Mouse (Mus musculus) left cerebral cortex, adult 18-20 months (tissue): ENCODE measurements around the gene Myh14. TPM values are rescaled to one million over a fixed set of nuclear protein-coding genes. Genes with fewer than 3 reads are reported as not detected.
A peak's percentile ranks its signal among the peaks of the same experiment; 100 is the strongest.

Source experiments
- DNase-seq, 2 experiments: peaks; one replicate each; pipeline ENCODE4 v3.0.0; 2021 to 2022; ENCODE audit warnings: low spot score in 2 of 2, mixed read lengths in 1 of 2
- total RNA-seq, 2 experiments: library from RNA; stranded (reverse); gene quantifications; 2 replicates each; pipeline ENCODE4 v1.2.3; 2021

Myh14 gene
- total RNA-seq, 2 experiments from 2014 or later, result 22.4 to 24.4 TPM

GRCm38 (mm10) chr7:44602443-44602842 lies 68.2 kb downstream of the Myh14 start:
- peak; percentile 85 to 91 for DNase-seq

DNA sequence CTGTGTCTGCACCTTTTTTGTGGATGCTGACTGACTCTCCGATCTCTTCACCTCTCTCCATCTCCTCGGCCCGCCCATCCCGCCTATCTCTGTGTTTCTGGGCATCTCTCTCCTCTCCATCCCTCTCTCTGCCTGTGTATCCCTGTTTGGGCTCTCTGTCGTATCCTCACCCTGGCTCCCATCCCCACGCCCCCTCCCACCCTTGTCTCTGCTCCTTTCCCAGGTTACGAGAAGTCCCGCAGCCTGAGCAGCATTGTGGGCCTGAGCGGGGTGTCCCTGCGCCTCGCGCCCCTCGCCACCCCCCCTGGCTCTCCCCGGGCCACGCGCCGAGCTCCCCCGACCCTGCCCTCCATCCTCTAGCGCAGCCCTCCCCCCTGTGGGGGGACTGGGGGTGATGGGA lies 69.0 kb downstream of the Myh14 start:
- no peak for DNase-seq

DNA sequence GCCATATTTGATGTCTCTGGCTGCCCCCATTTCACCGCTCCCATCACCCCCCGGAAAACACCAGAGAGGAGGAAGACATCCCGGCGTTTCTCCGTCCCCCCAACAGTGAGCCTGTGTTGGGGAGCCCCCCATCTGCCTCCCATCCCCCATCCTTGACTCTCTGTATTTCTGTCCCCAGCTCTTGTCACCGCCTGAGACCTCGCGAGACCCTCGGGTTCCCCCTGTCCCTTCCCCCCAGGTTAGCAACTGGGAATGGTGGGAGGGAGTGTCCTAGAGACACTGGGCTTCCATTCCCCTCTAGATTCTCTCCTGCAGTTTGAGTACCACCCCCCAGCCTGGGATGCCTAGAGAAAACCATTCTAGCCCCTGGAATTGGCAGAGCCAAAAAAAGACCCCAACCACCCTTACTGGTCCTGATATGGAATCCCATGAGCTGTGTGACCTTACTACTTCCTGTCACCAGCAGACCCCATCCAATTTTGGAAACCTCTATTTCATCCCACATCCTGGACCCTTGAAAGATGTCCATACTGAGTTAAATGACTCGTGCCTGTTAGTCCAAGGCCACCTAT lies 69.9 kb downstream of the Myh14 start:
- DNase-seq, result no peak

- DNase-seq, result no peak
Measured at GRCm38 (mm10) chr7:44598336-44598735, 72.3 kb downstream of the Myh14 start.

- DNase-seq, result no peak
Measured at GRCm38 (mm10) chr7:44597666-44598065, 73.0 kb downstream of the Myh14 start.

- DNase-seq, result no peak
Measured at GRCm38 (mm10) chr7:44596996-44597538, 73.6 kb downstream of the Myh14 start.

- no peak for DNase-seq
Measured at GRCm38 (mm10) chr7:44596051-44596450, 74.6 kb downstream of the Myh14 start.

DNA sequence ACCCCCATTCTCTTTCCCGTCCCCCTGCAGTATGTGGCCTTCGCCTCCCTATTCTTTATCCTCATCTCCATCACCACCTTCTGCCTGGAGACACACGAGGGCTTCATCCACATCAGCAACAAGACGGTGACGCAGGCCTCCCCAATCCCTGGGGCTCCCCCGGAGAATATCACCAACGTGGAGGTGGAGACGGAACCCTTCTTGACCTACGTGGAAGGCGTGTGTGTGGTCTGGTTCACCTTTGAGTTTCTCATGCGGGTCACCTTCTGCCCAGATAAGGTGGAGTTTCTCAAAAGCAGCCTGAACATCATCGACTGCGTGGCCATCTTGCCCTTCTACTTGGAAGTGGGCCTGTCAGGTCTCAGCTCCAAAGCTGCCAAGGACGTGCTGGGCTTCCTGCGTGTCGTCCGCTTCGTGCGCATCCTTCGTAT lies 75.5 kb downstream of the Myh14 start:
- DNase-seq, result no peak

DNA sequence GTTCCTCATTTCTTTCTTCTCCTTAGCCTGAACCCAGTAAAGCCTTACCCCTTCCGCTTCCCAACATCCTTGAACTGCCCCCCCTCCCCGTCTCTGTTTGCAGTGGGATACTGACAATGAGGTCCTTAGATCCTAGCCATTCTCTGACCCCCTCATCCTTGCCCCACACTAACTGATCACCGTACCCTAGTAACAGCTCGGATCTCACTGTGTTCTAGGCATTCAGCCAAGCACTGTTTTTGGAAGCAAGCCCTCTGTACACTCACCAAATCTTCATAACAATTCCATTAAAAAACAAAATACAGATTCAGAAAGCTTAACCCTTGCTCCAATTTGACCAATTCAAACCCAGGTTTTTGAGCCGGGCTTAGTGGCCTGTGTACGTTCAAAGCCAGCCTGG lies 76.4 kb downstream of the Myh14 start:
- peak in 1 of 2 experiments; percentile 51 for DNase-seq

DNA sequence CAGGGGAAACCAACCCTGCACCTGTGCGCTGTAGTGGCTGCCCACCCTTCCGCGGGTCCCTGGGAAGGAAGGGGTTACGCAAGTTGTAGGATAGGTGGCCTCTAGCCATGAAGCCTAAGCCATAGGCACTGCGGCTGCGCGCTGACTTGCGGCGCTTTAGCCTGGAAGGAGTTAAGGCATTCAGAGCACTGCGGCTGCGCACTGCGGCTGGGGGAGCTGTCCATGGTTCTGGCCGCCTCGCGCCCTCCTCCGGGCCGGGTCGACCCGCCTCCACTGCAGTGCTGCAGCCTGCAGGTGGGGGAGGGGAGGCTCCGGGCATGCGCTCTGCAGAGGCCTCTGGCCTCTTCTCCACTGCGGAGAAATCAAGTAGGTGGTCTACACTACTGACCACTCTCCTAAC lies 76.9 kb downstream of the Myh14 start:
- DNase-seq, result peak; percentile 87 to 91

- DNase-seq, result no peak
Measured at GRCm38 (mm10) chr7:44593051-44593450, 77.6 kb downstream of the Myh14 start.

GRCm38 (mm10) chr7:44591348-44592116 lies 79.1 kb downstream of the Myh14 start:
- peak in 1 of 2 experiments; percentile 43 for DNase-seq

DNA sequence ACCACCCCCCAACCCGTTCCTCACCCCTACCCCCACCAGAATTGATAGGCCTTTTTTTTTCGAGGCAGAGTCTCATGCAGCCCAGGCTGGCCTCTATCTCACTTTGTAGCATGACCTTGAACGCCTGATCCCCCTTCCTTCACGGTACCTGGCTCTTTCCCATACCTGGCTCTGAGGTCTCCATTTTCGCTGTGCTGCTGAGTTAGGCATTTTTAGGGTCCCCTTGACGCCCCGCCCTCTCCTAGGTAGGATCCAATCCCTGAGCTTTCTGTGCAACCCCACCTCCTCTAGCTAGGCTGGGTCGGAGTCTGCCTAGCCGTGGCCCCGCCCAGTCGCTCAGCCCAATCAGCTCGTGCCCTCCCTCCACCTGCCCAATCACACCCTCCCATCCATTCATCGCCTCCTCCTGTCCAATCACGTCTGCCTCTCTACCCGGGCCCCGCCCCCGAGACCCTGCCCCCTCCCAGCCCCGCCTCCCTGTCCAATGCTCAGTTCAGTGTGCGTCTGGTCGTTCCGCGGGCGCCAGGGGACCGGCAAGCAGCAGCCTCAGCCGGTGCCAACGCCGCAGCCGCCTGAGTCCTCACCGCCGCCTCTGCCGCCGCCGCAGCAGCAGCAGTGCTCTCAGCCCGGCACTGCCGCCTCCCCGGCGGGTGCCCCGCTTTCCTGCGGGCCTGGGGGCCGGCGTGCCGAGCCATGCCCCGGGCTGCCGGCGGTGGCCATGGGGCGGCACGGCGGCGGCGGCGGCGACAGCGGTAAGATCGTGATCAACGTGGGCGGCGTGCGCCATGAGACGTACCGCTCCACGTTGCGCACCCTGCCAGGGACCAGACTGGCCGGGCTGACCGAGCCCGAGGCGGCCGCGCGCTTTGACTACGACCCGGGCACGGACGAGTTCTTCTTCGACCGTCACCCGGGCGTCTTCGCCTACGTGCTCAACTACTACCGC lies 80.0 kb downstream of the Myh14 start, which contains the start of gene Kcnc3:
Gene Kcnc3, plus strand, starts transcription at position 263 of the 946 bp plus-strand sequence.
- DNase-seq, result peak; percentile 84 to 93

DNA sequence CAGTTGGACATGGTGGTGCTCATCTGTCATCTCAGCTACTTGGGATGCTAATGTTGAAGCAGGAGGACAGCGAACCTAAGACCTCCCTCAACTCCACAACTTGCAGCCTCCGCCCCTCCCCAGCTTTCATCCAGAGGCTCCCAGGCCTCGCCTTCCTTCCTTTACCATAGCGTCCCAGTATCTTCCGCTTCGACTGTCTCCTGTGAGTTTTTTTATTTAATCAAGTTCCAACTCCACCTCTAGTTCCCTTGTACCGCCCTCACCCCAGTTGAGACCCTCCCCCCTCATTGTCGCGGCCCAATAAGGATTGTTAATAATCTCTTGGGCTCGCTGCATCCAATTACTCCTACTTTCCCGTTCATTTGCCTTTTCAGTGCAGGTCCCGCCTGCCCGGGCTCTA lies 80.7 kb downstream of the Myh14 start:
- no peak for DNase-seq

DNA sequence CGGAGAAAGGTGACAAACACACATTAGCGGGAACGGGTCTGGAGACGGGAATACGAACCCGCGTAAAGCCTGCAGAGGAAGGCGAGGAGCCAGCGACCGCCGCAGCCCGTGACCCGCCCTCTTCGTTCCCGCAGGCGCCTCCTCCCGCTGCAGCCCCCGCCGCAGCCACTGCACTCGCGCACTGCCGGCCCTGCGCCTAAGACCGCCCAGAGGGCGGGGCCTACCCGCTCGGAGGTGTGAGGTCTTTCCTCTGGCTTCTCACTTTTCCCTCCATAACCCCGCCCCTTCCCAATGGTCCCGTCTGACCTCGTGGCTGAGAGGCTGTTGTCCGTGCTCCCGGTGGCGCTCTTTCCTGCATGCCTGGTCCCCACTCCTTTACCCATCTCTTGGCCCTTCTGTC lies 81.5 kb downstream of the Myh14 start:
- peak; percentile 67 to 86 for DNase-seq

GRCm38 (mm10) chr7:44588338-44588737 lies 82.3 kb downstream of the Myh14 start:
- DNase-seq, result no peak

- DNase-seq, result no peak
Measured at GRCm38 (mm10) chr7:44587676-44588075, 83.0 kb downstream of the Myh14 start.

DNA sequence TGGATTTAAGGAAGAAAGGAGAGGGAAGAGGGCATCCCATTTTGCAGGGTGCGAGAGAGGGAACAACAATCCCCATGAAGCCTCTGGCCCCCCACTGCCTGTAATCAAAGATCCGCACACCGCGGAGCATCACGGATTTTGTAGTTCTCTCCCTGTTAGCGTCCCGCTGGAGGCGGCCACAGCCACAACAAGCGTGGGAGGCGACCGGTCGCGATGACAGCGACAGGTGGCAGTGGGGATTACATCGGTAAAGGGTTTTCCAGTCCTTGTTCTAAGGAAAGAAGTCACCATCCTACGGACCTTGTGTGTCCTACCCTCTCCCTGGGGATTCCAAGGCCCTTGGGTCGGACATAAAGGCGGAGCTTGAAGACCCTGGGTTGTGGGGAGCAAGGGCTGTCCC lies 83.7 kb downstream of the Myh14 start:
- peak; percentile 77 to 82 for DNase-seq

GRCm38 (mm10) chr7:44586518-44586917 lies 84.1 kb downstream of the Myh14 start:
- peak; percentile 74 to 80 for DNase-seq

GRCm38 (mm10) chr7:44585606-44586005 lies 85.0 kb downstream of the Myh14 start:
- DNase-seq, result no peak

GRCm38 (mm10) chr7:44584921-44585320 lies 85.7 kb downstream of the Myh14 start:
- DNase-seq, result no peak
